Mouse (Mus musculus) lung, postnatal 14 days (tissue): ENCODE measurements around the gene Gja6.

ENCODE experiments used
- DNase-seq: peaks from one replicate; pipeline ENCODE4 v3.0.0; 2021

Gene Gja6

DNA sequence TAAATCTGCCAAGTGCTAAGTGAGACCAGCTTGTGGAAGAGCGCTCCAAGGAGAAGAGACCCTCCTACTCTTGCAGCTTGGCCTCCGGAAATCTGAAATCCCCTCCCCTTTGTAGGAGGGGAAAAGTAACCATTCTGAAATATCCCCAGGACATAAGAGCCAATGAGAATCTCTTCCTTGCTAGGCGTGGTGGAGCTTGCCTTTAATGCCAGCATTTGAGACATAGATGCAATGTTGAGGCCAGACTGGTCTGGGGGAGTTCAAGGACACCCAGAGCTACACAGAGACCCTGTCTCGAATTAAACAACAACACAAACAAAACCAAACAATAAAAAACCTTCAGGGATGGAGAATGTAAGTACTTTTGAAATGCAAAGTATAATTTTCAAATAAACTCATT lies at the start of gene Gja6:
Gja6 (minus strand) TSS at position 101 of the 400 bp plus-strand sequence.
- DNase-seq: no peak

DNA sequence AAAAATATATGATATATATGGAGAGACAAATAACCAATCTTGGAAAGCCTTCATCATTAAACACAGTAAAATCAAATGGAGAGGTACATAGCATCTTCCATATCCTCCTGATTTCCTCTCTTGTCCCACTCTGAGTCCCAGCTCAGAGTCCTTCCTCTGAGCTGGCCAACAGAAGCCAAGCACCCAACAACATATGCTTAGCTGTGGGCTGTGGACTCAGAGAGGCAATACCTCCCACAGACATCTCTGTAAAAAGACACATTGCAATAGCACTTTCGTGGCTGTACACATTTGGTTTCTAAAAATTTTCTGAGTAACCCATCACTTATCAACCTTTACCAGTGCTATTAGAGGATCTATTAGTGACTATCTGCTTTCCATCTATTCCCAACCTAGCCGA lies 42.7 kb upstream of the Gja6 start:
- DNase-seq: no peak

DNA sequence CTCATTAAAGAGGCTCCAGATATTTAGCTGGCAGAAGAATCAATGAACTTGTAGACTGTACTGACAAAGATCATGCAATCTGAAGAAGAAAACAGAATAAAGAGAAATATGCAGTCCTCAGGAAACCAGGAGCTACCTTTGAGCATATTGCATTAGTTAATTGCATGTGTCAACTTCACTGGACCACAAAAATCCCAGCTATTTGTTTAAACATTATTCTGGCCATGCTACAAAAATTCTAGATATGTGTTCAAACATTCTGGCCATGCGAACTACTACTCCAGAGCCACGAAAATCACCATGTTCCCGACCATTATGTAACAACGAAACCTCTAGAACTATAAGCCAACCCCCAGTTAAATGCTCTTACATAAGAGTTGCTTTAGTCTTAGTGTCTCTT lies 37.9 kb upstream of the Gja6 start:
- DNase-seq: no peak

DNA sequence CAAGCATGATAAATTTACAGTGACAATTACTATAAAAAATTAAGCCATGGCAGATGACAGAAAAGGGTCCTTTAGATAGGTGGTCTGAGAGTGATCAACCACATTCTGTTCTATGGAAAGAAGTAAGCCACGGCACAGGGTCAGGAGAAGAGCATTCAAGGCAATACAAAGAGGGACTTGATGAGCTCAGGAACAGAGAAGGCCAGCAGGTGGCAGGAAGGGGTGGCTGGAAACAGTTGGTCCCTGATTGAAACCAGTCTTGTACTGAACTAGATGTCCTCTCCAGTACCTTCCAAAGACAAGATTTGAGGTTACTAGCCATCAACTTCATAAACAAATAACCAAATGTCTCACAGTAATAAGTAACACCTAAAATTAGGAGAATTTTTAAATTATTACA lies 28.7 kb upstream of the Gja6 start:
- DNase-seq: peak; percentile 25

DNA sequence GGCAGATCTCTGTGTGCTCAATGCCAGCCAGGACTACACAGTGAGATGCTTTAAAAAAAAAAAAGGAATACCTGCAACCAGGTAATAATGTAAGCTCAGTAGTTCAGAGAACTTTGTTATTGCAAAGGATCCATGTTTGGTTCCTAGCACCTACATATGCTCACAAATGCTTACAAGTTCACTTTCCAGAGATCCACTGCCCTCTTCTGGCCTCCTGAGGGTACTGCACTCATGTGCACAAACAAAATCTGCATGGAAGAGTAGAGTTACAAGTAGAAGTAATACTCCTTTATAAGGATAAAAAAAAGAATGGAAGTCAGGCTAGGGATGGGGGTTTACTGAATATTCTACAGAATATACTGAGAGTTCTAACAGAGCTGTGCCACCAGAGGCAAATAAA lies 23.8 kb upstream of the Gja6 start:
- no peak for DNase-seq

DNA sequence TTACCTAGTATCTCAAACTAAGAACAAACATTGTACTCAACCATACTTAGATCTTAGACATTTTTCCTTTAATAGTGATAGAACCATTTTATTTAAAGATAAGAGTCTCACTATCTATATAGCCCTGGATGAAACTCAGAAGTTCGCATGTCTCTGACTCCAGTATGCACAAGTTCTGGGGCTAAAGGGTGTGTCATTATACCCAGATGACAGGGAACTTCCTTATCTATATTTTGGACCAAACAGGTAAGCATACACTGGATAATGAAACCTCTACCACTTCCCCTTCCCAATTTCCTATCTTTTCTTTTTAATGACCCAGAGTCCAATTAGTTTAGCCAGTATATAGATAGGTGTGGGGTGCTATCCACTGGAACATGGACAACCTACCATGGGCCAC lies 22.0 kb upstream of the Gja6 start:
- DNase-seq: no peak

DNA sequence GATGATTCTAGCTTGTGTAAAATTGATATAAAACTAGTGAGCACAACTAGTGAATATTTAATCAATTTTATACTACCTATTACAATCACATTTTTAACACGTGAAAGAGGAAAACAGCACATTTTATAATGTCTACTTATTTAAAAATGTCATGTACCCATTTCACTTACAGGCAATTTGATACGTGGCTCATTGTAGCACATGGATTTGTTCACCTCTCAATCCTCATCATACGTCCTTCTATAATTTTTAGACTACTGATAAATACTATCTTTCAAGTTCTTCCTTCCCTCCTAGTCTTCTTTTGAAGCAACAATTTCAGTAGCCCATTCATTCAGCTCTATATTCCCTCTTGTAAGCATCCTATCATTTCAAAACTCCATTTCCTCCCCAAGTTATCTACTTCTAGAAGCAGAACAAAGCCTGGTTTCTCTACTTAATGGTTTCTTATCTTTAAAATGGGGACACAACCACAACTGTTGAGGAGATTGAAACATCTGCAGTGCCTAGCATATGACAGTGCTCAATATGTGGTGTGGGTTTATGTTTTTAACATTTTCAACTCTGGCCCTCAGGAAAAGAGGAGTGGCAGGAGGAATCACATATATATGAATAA lies 12.3 kb upstream of the Gja6 start:
- no peak for DNase-seq

DNA sequence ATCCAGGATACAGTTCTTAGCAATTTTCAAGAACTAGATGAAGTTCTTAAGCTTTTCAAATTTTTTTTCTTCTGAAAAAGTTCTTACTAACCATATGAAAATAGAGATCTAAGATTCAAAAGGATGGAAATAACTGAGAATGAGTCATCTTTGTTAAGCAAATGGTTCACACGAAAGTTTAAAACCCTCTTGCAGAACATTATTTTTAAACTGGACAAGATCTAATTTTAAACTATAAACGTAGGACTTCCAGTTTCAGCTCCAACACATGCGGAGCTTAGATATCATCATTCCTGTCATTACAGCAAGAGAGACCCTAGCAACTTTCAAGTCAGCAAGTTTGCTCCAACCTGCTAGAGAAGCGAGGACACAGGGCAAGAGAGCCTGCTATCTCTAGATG lies 375 bp downstream of the Gja6 start:
- DNase-seq: no peak

DNA sequence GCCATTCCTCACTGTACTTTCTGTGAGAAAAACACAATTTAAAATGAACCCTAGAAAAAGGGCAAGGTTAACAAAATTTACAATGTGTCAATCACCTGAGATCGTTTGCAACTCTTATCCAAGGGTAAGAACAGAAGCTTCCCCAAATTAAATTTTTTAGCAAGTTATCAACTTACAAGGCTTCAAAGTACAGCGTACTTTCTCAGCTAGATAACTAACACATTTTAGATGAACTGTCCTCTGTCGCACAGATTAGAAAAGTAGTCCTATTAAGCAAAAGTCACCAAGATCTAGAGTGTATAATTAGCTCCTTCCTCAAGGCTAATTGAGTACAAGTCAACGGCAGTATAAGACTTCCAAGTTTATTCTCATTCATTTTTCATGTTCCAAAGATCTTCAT lies 939 bp downstream of the Gja6 start:
- no peak for DNase-seq

DNA sequence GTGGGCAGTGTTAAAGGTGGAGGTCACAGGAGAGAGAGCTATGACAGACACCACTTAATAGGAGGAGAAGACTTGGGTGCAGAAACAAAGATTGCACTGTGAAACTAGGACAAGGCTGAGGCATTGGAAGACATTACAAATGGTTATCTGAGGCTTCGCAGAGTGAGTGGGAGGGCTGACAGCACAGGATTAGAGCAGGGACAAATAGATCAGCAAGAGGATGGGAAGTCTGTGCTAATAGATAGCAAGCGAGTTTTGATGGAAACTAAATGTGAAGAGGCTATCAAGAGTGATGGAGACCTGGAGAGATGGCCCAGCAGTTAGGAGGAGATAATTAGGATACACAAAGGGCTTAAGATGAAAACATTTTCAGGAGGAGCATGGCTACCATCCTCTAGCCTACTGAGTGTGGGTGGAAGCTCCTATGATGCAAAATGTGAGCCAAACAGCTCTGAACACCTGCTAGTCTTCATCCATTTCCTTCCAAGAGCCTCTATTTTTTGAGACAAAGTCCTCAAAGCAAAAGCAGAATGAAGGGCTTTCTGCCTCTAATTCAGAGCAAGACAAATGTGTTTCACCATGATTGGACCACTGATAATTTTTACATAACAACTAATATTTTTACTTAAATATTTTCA lies 1.7 kb downstream of the Gja6 start:
- no peak for DNase-seq

DNA sequence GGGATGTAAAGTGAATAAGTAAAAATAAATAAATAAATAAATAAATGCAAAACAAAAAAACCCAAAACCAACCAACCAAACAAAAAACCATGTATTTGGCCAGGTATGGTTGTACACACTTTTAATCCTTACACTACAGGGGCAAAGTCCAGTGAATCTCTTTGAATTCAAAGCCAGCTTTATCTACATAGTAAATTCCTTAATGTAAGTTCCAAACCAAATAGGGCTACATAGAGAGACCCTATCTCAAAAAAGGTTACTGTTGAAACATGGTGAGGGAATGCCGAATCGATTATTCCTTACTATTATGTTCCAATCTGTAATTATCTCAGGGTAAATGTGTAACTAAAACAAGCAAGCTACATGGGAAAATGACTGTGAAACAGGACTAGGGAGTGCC lies 5.7 kb downstream of the Gja6 start:
- no peak for DNase-seq

DNA sequence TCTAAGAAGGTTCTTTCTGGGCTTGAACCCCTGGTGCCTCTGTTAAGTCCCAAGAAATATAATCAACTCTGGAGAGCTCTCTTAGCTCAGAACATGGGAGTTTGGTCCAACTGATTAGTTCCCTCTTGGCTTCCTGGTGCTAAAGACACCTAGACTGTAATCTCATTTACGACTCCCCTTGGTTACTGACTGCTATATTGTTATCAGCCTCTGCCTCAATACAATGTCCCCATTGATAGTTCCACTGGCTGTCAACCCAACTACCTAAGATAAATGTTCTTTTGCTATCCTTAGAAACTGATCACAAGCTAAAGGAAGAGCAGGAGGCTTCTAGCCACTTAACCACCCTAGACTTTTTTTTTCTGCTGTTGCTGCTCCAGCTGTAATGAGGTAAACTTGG lies 14.8 kb downstream of the Gja6 start:
- DNase-seq: no peak

DNA sequence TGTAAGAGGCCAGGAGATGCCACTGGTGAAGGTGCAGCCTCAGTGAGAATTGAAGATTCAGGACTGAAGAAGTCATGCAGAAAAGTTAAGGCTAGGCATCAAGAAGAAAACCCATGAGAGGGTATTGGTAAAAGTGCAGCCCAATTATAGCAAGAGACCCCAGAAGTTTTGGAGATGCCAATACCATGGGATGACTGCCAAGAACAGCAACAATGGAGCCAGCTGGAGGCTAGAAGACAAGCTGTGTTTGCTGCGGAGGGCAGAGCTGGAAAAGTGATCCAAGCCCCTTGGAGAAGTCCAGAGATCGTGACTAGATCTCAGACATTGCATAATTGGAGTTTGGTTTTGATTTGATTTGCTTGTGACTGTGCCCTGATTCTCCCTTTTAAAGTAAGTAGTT lies 20.6 kb downstream of the Gja6 start:
- DNase-seq: no peak

DNA sequence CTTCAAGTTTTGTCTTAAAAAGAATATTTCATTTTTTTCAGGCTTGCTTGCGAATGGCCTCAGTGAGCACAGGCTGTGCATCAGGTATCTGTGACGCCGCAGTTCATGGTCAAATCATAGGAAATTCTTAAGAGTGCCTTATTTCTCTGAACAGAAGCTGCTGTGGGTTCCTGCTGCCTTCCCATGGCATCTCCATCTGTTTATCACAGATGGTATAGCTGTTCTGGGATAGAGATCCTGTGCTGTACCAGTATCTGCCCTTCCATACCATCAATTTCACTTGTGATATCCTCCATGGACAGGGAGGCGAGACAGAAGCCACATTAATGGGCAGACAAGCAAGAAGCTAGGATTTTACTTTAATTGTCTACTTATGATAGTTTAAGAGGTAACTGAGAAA lies 40.3 kb downstream of the Gja6 start:
- no peak for DNase-seq

DNA sequence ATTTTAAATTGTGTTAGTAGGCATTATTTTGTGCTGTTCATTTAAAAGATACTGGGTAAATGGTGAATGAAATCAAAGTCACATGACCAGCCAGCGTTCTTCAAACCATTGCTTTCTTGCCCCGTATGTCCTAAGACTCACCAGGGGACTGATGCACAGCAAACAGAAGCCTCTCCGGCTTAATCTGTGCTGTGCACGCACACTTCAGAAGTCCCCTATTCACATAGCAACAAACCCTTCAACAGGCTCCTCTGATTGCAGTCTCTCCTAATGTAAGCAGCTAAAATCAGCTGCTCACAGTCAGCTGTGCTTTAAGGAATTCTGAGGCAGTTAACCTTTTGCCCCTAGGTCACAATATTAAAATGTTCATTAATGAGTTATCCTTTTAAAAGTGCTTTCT lies 41.8 kb downstream of the Gja6 start:
- DNase-seq: no peak

DNA sequence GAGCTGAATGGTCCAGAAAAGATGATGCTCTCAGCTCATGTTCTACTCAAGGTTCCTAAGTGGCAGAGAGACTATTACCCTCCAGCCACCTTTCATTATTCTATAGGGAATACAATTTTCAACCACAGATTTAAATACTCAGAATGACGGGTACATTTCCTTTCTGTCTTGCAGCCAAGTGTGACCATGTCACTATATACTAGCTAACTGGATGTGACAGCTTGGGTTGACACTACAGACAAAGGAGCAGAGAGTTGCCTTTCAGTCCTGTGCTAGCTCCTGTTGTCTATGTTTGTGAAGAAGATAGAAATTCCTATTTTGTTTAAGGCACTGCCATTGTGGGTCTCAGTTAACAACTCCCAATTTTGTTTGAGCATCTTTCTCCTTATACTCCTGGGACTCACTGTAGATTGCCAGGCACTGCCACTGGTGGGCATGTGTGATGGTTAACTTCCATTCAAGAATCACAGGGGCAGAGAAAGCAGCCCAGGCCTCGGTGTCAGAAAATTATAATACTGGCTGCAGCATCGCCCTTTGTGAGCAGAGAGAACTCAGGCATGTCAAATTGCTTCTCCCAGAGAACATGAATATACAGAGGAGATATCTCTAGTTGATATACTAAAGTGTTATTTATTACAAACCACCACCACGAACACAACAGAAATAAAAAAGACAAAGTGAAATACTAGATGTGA lies 43.0 kb downstream of the Gja6 start:
- no peak for DNase-seq
